Mouse (Mus musculus): ENCODE data around the gene Wfs1.

DNA sequence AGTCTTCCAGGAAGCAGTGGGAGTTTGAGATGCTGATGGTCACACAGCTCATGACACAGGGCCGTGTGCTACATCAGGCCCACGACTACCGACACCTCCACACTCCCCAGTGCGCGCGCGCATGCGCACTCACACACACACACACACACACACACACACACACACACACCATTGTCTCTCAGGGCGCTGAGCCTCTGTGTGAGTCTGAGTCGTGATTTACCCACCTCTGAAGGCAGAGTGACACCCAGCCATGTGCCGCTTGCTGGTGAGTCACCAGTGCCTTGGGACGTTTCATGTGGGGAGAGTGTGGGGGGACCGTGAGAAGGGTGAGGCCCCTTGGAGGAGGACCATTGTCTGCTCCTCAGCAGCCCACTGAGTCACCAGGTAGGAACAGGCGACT, 7.4 kb upstream of the Wfs1 start:
- no peak for TF ChIP-seq HCFC1 (IDR thresholded peaks at IDR 0.05; ENCODE audit: borderline replicate concordance, insufficient read depth, low read length)
- no peak for TF ChIP-seq ZC3H11A (IDR thresholded peaks at IDR 0.05; ENCODE audit: borderline replicate concordance, low read depth, low read length)
